Mouse (Mus musculus): ENCODE measurements around the gene Hist1h4d. TPM values are rescaled to one million over a fixed set of nuclear protein-coding genes. Genes with fewer than 3 reads are reported as not detected.

The Hist1h4d gene
- total RNA-seq, 2 experiments from 2014 or later: 33.6 to 46.4 TPM

Small RNAs within 50 kb of the gene (microRNA-seq; reads per million reads assigned to microRNA genes)
- gene Gm44297 (not detected), gene Gm44359 (not detected), gene Gm44394 (not detected)

Other genes starting within 250 kb of the Hist1h4d start
- 10 to 100 TPM in 1 of 2 experiments, 1 to 10 TPM in 1; 9.9 to 11.7 TPM for gene Zfp322a, start 212.4 kb upstream of the Hist1h4d start, total RNA-seq (2021)
- 1 to 10 TPM; 3.8 to 4.2 TPM for gene Abt1, start 157.7 kb upstream of the Hist1h4d start, total RNA-seq (2021)
- not detected for gene Btn1a1, start 115.7 kb upstream of the Hist1h4d start, total RNA-seq (2021)
- gene Btn2a2, start 92.7 kb upstream of the Hist1h4d start, total RNA-seq (2021): not detected
- gene Hist1h4h, start 50.5 kb upstream of the Hist1h4d start, total RNA-seq (2021): 100 to 1,000 TPM; 149 to 163 TPM
- gene Hist1h2af, start 47.7 kb upstream of the Hist1h4d start, total RNA-seq (2021): 1 to 10 TPM in 1 of 2 experiments, under 1 TPM in 1; 0.73 to 1.9 TPM
- gene Hist1h3g, start 46.2 kb upstream of the Hist1h4d start, total RNA-seq (2021): under 1 TPM; 0.55 to 0.57 TPM
- 1 to 10 TPM; 1.0 to 1.1 TPM for gene Hist1h2bh, start 38.2 kb upstream of the Hist1h4d start, total RNA-seq (2021)
- gene Hist1h3f, start 37.5 kb upstream of the Hist1h4d start, total RNA-seq (2021): 1 to 10 TPM; 3.0 to 4.8 TPM
- 10 to 100 TPM in 1 of 2 experiments, 1 to 10 TPM in 1; 8.3 to 12.3 TPM for gene Hist1h4f, start 29.9 kb upstream of the Hist1h4d start, total RNA-seq (2021)
- gene Hist1h1d, start 28.3 kb upstream of the Hist1h4d start, total RNA-seq (2021): under 1 TPM; 0.83 to 0.89 TPM
- gene Hist1h3e, start 19.2 kb upstream of the Hist1h4d start, total RNA-seq (2021): 10 to 100 TPM; 11.6 to 12.3 TPM
- under 1 TPM; 0.41 to 0.85 TPM for gene Hist1h2ae, start 10.4 kb upstream of the Hist1h4d start, total RNA-seq (2021)
- 1 to 10 TPM; 2.2 to 3.7 TPM for gene Hist1h2bg, start 10.2 kb upstream of the Hist1h4d start, total RNA-seq (2021)
- 1 to 10 TPM; 1.3 to 5.3 TPM for gene Hist1h2bf, start 7.4 kb upstream of the Hist1h4d start, total RNA-seq (2021)
- gene Hist1h2ad, start 7.2 kb upstream of the Hist1h4d start, total RNA-seq (2021): 1 to 10 TPM in 1 of 2 experiments, under 1 TPM in 1; 0.80 to 1.7 TPM
- 1 to 10 TPM; 3.2 to 3.7 TPM for gene Hist1h3d, start 5.8 kb upstream of the Hist1h4d start, total RNA-seq (2021)
- 10 to 100 TPM; 13.2 to 15.7 TPM for gene Hist1h2be, start 39.5 kb downstream of the Hist1h4d start, total RNA-seq (2021)
- 10 to 100 TPM; 31.1 to 41.1 TPM for gene Hist1h1e, start 41.0 kb downstream of the Hist1h4d start, total RNA-seq (2021)
- 1 to 10 TPM in 1 of 2 experiments, under 1 TPM in 1; 0.68 to 1.3 TPM for gene Hist1h2ac, start 102.3 kb downstream of the Hist1h4d start, total RNA-seq (2021)
- 10 to 100 TPM; 66.4 to 69.8 TPM for gene Hist1h2bc, start 102.6 kb downstream of the Hist1h4d start, total RNA-seq (2021)
- not detected for gene Hist1h1t, start 114.2 kb downstream of the Hist1h4d start, total RNA-seq (2021)
- gene Hist1h4c, start 116.9 kb downstream of the Hist1h4d start, total RNA-seq (2021): 10 to 100 TPM; 57.1 to 66.2 TPM
- 10 to 100 TPM; 25.6 to 25.7 TPM for gene Hfe, start 129.3 kb downstream of the Hist1h4d start, total RNA-seq (2021)
- gene Hist1h1c, start 157.2 kb downstream of the Hist1h4d start, total RNA-seq (2021): 100 to 1,000 TPM; 157 to 219 TPM
- not detected for gene Hist1h3c, start 164.0 kb downstream of the Hist1h4d start, total RNA-seq (2021)
- 1 to 10 TPM; 1.3 to 1.4 TPM for gene Hist1h2bb, start 165.1 kb downstream of the Hist1h4d start, total RNA-seq (2021)
- under 1 TPM in 1 of 2 experiments, not detected in 1; 0.82 TPM for gene Hist1h2ab, start 169.5 kb downstream of the Hist1h4d start, total RNA-seq (2021)
- gene Hist1h3b, start 170.7 kb downstream of the Hist1h4d start, total RNA-seq (2021): 1 to 10 TPM in 1 of 2 experiments, not detected in 1; 1.3 TPM
- 1 to 10 TPM; 1.6 to 1.9 TPM for gene Hist1h4b, start 175.4 kb downstream of the Hist1h4d start, total RNA-seq (2021)
- 1 to 10 TPM in 1 of 2 experiments, under 1 TPM in 1; 0.89 to 2.8 TPM for gene Hist1h4a, start 179.6 kb downstream of the Hist1h4d start, total RNA-seq (2021)
- gene Hist1h3a, start 180.8 kb downstream of the Hist1h4d start, total RNA-seq (2021): 1 to 10 TPM; 5.1 to 5.3 TPM
- under 1 TPM; 0.66 to 0.76 TPM for gene Hist1h1a, start 182.1 kb downstream of the Hist1h4d start, total RNA-seq (2021)
- gene Trim38, start 188.3 kb downstream of the Hist1h4d start, total RNA-seq (2021): not detected
- gene Slc17a2, start 225.4 kb downstream of the Hist1h4d start, total RNA-seq (2021): not detected

Measured in gastrocnemius, adult 18-20 months (tissue).